Mouse (Mus musculus) intestine, embryonic 16.5 days (tissue): Measurements from ENCODE around the gene Tnnc2. TPM values are rescaled to one million over a fixed set of nuclear protein-coding genes. Genes with fewer than 3 reads are reported as not detected.

Experiments
- ATAC-seq: fragments of 200-750 bp; cut with Nextera tagmentation; 2 replicates; pipeline ENCODE4 v1.8.0; 2017; ENCODE audit warnings: moderate TSS enrichment, moderate library complexity
- H3K27ac ChIP-seq: fragments of 300-500 bp; sonication (generic); 2 replicates; pipeline ENCODE4 v1.5.1; 2014; ENCODE audit warnings: mild to moderate bottlenecking, low read length
- H3K27me3 ChIP-seq: fragments of 300-500 bp; sonication (generic); replicated peaks from 2 replicates; pipeline ENCODE4 v1.6.1; 2014; ENCODE audit warnings: low read length, control low read depth, mixed read lengths; ENCODE audit not compliant: control insufficient read depth, insufficient read depth
- H3K36me3 ChIP-seq: fragments of 300-500 bp; sonication (generic); 2 replicates; pipeline ENCODE4 v1.6.1; 2014; ENCODE audit warnings: low read length, control low read depth; ENCODE audit not compliant: control insufficient read depth, insufficient read depth
- H3K4me1 ChIP-seq: fragments of 300-500 bp; sonication (generic); 2 replicates; pipeline ENCODE4 v1.6.1; 2014; ENCODE audit warnings: low read length, control low read depth, mixed read lengths; ENCODE audit not compliant: control insufficient read depth, insufficient read depth
- H3K4me2 ChIP-seq: fragments of 300-500 bp; sonication (generic); 2 replicates; pipeline ENCODE4 v1.6.1; 2014; ENCODE audit warnings: low read depth, low read length, control low read depth
- H3K4me3 ChIP-seq: fragments of 300-500 bp; sonication (generic); 2 replicates; pipeline ENCODE4 v1.5.1; 2014; ENCODE audit warnings: mild to moderate bottlenecking, low read length
- H3K9ac ChIP-seq: fragments of 300-500 bp; sonication (generic); 2 replicates; pipeline ENCODE4 v1.6.1; 2014; ENCODE audit warnings: low read depth, low read length
- H3K9me3 ChIP-seq: fragments of 300-500 bp; sonication (generic); 2 replicates; pipeline ENCODE4 v1.6.1; 2016; ENCODE audit warnings: low read length, control low read depth; ENCODE audit not compliant: control insufficient read depth
- WGBS: fragments of 180-500 bp; shearing (Covaris S2); extraction: QIAGEN DNeasy Blood & Tissue Kit; methylation state at CpG from one replicate; pipeline ENCODE4 v1.1.7; 2014; 5-methylcytosine and 5-hydroxymethylcytosine counted together
- polyA plus RNA-seq: library from polyadenylated mRNA; unstranded; fragments of >200 nt; fragmentation: Nextera tagmentation; extraction: Ambion mirVana; gene quantifications from 2 replicates; pipeline ENCODE4 v1.2.1, GENCODE M21; 2015

Tnnc2 gene
- polyA plus RNA-seq, 1 experiment from 2014 or later: 3.2 TPM

DNA sequence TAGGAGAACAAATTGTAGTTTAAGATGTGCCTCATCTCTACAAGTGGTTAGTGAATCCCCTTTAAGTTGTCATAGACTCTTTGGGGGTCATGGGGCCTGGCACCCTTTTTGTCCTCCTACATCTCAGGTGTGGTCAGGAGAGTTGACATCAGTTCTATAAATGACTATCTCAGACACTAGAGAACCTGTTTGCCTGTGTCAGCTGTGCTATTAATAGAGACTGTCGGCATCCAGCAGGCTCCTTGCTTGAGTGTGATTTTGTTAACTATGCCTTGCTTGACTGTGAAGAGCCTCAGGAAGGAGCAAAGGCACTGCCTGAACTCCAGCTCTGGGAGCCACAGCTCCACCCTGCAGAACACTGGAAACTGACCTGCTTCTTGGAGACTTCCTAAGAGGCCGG lies 25.0 kb downstream of the Tnnc2 start:
- Histone ChIP-seq H3K4me3 (no peak overlapping the region), H3K36me3 (peaks cover 19% of the 10 kb centered on the region), H3K27me3 (no peaks in the 10 kb centered on the region), H3K4me1 (no peaks in the 10 kb centered on the region), H3K9me3 (no peaks in the 10 kb centered on the region), H3K4me2 (no peak overlapping the region), H3K9ac (no peak overlapping the region), H3K27ac (no peak overlapping the region)
- ATAC-seq: no peak
- WGBS: 86% methylated on average over 2 of the region's 2 CpGs

DNA sequence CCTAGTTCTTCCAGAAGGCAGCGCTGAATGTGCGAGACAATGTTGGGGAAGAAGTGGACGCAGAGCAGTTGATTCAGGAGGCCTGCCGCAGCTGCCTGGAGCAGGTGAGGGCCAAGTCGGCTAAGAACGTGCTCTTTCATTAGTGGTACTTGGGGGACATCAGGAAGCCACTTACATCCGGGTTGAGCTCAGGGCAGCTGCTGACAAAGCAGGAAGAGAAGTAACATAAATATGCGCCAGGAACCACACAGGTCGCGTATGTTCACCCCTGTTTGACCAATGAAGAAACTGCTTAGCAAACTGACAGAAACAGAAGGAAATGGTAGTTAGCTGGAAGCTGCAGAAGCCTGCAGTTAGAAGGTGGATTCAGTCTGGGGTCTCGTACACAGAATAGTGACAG lies 25.7 kb downstream of the Tnnc2 start:
- WGBS: 80% methylated on average over 11 of the region's 11 CpGs

DNA sequence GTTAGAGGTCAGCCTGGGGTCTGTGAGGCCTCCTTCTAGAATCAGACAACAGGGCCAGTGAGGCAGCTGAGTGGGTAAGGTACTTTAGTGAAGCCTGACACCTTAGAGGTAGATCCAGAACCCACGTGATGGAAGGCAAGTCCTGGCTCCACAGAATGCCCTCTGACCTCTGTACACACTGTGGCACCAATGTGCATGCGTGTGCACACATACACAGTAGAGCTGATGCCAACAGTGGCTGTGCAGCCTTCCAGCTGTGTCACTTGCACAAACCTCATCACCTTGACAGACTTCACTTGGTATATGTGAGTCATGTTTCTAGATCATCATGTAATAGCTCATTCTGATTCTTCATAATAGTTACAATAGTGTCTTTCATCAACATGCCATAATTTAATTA lies 27.3 kb downstream of the Tnnc2 start:
- H3K9ac ChIP-seq: no peak overlapping the region
- H3K9me3 ChIP-seq: no peaks in the 10 kb centered on the region
- H3K4me2 ChIP-seq: no peak overlapping the region
- H3K36me3 ChIP-seq: peaks cover 21% of the 10 kb centered on the region; the same call in 1 of the 2 replicates
- WGBS: 95% methylated on average over 2 of the region's 2 CpGs
- H3K4me1 ChIP-seq: 0 out of 2 replicates have a peak, but pooled peaks cover 1% of the 10 kb centered on the region
- no peaks in the 10 kb centered on the region for H3K27me3 ChIP-seq
- H3K27ac ChIP-seq: no peak overlapping the region
- no peak for ATAC-seq
- H3K4me3 ChIP-seq: no peak overlapping the region

More for the DNA sequence above, 25.7 kb downstream of the Tnnc2 start:
- no peaks in the 10 kb centered on the region for H3K9me3 ChIP-seq
- H3K27ac ChIP-seq: no peak overlapping the region
- H3K4me1 ChIP-seq: no peaks in the 10 kb centered on the region
- no peak overlapping the region for H3K9ac ChIP-seq
- H3K4me2 ChIP-seq: no peak overlapping the region
- peaks cover 19% of the 10 kb centered on the region for H3K36me3 ChIP-seq
- no peak for ATAC-seq
- H3K4me3 ChIP-seq: no peak overlapping the region
- no peaks in the 10 kb centered on the region for H3K27me3 ChIP-seq

DNA sequence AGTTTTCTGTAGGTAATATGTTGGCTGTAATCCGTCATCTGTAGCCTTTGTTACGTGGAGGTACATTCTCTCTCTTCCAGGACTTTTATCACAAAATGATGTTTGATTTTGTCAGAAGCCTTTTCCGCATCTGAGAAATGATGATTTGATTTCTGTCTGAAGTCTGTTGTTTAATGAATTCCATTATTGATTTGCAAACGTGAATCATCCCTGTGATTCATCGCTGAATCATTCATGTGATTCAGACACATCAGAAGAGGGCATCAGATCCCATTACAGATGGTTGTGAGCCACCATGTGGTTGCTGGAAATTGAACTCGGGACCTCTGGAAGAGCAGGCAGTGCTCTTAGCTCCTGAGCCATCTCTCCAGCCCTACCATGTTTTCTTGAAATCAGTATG lies 30.8 kb downstream of the Tnnc2 start:
- Histone ChIP-seq H3K4me2 (no peak overlapping the region), H3K27ac (no peak overlapping the region), H3K36me3 (peaks cover 4% of the 10 kb centered on the region; the same call in 1 of the 2 replicates), H3K9me3 (no peaks in the 10 kb centered on the region), H3K4me3 (no peak overlapping the region), H3K27me3 (no peaks in the 10 kb centered on the region), H3K4me1 (peaks cover 16% of the 10 kb centered on the region), H3K9ac (no peak overlapping the region)
- WGBS: 87% methylated on average over 6 of the region's 6 CpGs
- no peak for ATAC-seq

DNA sequence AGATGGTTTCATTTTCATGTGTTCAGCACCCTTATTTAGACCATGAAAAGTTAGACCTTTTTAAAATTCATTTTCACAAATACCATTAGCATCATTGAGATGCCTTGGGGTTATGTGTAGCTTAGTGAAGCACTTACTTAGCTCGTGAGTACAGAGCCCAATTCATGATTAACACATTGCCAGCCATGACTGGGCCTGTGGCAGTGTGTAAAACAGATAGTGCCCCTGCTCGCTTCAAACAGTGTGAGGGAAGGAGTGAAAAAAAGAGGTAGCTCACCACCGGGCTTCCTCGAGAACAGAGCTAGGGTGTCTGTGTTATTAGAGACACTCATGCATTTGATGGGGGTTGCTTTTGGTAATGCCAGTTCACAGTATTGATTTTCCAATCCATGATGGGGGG lies 31.6 kb downstream of the Tnnc2 start:
- ATAC-seq: no peak
- Histone ChIP-seq H3K4me3 (no peak overlapping the region), H3K27ac (no peak overlapping the region), H3K4me2 (no peak overlapping the region), H3K4me1 (peaks cover 16% of the 10 kb centered on the region), H3K9me3 (no peaks in the 10 kb centered on the region), H3K9ac (no peak overlapping the region), H3K36me3 (0 out of 2 replicates have a peak, but pooled peaks cover 4% of the 10 kb centered on the region), H3K27me3 (no peaks in the 10 kb centered on the region)
- WGBS: 90% methylated on average over 4 of the region's 4 CpGs

DNA sequence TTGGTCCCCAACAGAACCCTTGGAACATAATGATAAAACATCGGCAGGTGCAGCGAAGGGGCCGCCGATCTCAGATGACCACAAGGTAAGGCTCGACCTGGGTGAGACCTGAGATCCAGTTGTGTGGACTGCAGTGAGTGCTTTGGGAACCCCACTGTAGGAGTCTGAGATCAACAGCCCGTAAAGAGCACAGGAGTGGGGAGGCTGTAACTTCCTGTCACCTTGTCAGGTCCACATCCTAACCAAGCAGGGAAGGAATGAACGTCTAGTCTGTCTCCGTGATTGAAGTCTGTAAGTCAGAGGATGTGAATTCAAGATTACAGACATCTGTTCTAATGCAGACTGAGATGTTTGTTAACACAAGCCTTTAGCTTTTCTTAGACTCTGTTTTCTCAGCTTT lies 33.1 kb downstream of the Tnnc2 start:
- Histone ChIP-seq H3K4me1 (peaks cover 16% of the 10 kb centered on the region), H3K9me3 (no peaks in the 10 kb centered on the region), H3K27me3 (no peaks in the 10 kb centered on the region), H3K4me2 (peak overlapping the region; percentile 79), H3K9ac (peak overlapping the region; percentile 91), H3K27ac (no peak overlapping the region), H3K36me3 (0 out of 2 replicates have a peak, but pooled peaks cover 2% of the 10 kb centered on the region), H3K4me3 (peak overlapping the region; percentile 86)
- ATAC-seq: peak; percentile 5; the same call in 1 of the 2 replicates
- WGBS: 45% methylated on average over 8 of the region's 8 CpGs

DNA sequence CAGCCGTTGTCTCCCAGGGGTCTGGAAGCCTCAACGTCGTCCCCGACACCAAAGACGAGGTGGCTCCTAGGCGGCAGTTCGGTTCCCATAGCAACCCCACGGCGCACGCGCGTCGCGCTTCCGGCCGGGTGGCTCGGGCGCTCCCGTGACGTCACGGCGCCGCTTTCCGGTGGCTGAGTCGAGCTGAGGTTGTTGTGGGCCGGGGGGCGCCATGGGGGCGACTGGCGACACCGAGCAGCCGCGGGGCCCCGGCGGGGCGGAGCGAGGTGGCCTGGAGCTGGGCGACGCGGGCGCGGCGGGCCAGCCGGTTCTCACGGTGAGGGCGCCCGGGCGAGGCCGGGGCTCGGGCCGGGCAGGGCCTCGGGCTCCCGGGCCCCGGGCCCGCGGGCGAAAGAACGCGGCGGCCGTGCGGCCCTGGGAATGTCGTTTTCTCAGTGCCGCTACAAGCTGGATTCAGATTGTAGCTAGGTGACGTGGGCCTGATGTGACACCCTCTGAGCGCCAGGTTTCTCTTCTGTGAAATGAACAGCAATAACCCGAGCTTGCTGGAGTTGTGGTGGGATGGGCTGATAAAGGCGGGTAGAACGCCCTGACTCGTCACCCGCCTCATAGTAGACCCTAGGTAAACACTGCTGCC lies 33.8 kb downstream of the Tnnc2 start, which contains the start of the genes Wfdc3 and Dnttip1:
Gene Wfdc3, minus strand, starts transcription at position 89 of the 637 bp plus-strand sequence.
Gene Dnttip1, plus strand, starts transcription at position 141 of the 637 bp plus-strand sequence.
- ATAC-seq: peak; percentile 91
- Histone ChIP-seq H3K4me3 (peak within 1 kb of the TSS; percentile 86), H3K27me3 (no peaks in the 10 kb centered on the region), H3K27ac (peak within 1 kb of the TSS; percentile 73), H3K9ac (peak within 1 kb of the TSS; percentile 91), H3K4me2 (peak within 1 kb of the TSS; percentile 88), H3K36me3 (0 out of 2 replicates have a peak, but pooled peaks cover 2% of the 10 kb centered on the region), H3K9me3 (no peaks in the 10 kb centered on the region), H3K4me1 (peaks cover 16% of the 10 kb centered on the region)
- WGBS: under 1% methylated on average over 68 of the region's 70 CpGs

DNA sequence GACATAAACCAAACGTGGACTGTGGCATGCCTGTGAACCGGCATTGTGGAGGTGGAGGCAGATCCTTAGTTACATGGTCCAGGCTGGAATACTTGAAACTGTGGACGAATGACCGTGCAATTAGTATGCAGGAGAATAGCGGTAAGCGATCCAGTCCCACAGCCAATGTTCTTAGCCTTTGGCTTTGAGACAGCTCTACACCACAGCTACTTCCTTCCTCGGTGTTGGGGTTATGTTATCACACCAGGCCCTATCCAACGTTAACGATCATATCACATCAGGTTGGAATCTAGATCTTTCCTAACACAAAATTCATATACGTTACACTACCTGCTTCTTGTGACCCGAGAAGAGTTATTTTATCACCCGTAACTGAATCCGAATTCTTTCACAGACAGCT lies 34.8 kb downstream of the Tnnc2 start:
- Histone ChIP-seq H3K27me3 (no peaks in the 10 kb centered on the region), H3K4me2 (peak overlapping the region; percentile 88), H3K4me3 (peak overlapping the region; percentile 86), H3K27ac (no peak overlapping the region), H3K36me3 (0 out of 2 replicates have a peak, but pooled peaks cover 2% of the 10 kb centered on the region), H3K4me1 (peaks cover 16% of the 10 kb centered on the region), H3K9ac (peak overlapping the region; percentile 91; the same call in 1 of the 2 replicates), H3K9me3 (no peaks in the 10 kb centered on the region)
- WGBS: 71% methylated on average over 13 of the region's 13 CpGs
- no peak for ATAC-seq

DNA sequence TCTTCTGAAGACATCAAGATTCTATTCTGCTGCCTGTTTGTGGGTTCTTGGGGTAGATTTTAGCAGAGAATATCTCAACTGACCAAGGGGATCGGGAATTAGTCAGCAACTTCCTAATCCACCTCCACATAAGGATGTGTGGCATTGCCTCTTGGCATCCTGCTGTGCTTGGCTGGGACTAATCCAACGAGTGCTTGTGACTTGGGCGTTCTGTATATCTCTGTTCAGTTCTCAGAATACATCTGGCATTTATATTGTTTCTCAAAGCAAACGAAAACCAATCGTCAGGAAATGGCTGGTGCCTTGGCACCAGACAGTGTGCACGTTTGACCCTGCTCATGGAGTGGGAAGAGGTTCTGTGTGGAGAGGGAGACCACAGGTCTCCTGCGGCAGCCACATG lies 39.9 kb downstream of the Tnnc2 start:
- ATAC-seq: no peak
- Histone ChIP-seq H3K27me3 (no peaks in the 10 kb centered on the region), H3K4me3 (no peak overlapping the region), H3K9me3 (no peaks in the 10 kb centered on the region), H3K9ac (no peak overlapping the region), H3K4me1 (peaks cover 11% of the 10 kb centered on the region; the same call in 1 of the 2 replicates), H3K4me2 (no peak overlapping the region), H3K27ac (no peak overlapping the region), H3K36me3 (no peaks in the 10 kb centered on the region)
- 56% methylated on average over 7 of the region's 7 CpGs for WGBS
